Mouse (Mus musculus) cerebellum, adult 11-12 months (tissue): ENCODE results near the gene Btn2a2.

ENCODE experiments used
- DNase-seq: peaks from one replicate; pipeline ENCODE4 v3.0.0; 2022

Btn2a2 gene

DNA sequence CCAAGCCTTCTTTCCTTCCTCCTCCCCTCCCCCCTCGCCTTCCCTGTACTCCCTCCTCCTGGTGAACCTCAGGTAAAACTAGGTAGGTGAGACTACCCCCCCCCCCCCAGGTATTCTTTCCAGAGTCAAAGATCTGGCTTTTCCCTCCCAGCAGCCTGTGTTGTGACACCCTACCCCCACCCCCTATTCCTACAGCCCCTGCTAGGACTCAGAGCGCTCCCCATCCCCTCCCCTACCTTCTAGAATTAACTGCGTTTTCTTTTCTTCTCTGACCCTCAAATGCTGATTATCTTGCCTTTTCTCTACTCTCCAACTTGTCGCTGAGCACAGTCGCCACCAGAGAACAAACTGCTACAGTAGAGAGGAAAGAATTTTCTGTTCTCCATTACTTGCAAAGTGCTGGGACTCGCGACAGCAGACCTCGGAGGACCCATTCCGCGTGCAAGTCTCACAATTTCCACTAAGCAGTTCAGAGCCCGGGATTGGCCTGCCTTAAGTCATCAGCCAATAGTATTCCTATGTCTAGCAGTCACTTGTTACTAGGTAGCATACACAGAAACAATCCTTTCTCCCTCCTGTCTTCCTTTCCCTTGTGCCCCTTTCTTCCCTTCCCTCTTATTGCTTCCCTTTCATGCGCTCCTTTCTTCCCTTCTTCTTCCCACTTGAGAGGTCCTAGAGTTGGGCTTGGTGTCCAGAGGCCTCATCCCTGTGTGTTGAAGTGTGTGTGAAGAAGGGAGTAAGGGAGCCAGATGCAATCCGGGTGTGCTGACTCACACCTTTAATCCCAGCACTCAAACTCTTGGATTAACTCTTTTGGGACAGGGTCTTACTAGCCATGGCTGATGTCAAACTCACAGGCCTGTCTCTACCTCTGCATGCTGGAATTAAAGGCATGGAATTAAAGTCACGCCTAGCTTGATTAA lies at the start of gene Btn2a2:
Gene Btn2a2, minus strand, starts transcription at position 458 of the 923 bp plus-strand sequence.
- peak; percentile 27 for DNase-seq

GRCm38 (mm10) chr13:23538249-23538648 lies 49.6 kb upstream of the Btn2a2 start:
- no peak for DNase-seq

DNA sequence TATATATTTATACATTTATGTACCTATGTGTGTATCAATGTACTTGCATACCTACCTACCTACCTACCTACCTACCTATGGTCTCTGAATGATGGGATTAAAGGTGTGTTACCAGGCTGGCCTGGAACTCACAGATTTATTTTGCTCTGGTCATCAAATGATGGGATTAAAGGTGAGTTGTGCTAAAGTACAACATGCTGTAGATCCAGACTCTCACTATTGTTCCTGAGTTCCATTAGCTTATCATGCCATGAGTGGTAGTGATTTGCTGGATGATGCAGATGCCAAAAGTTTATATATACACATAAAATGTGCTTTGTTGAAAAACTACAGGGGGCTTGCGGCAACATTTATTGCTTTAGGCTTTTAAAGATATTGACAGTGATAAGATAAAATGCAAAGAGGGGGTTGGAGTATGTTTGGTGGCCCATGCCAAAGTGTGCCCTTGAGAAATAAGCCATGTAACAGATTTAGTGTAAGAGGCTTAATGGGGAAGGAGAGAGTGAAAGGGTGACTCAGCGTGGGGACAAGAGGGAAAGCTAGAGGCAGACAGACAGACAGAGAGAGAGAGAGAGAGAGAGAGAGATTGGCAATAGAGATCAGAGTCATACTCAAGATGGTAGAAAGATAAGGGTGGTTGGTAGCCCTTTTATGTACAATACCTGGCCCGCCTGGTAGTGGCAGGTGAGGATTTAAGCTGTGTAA lies 48.5 kb upstream of the Btn2a2 start:
- no peak for DNase-seq

DNA sequence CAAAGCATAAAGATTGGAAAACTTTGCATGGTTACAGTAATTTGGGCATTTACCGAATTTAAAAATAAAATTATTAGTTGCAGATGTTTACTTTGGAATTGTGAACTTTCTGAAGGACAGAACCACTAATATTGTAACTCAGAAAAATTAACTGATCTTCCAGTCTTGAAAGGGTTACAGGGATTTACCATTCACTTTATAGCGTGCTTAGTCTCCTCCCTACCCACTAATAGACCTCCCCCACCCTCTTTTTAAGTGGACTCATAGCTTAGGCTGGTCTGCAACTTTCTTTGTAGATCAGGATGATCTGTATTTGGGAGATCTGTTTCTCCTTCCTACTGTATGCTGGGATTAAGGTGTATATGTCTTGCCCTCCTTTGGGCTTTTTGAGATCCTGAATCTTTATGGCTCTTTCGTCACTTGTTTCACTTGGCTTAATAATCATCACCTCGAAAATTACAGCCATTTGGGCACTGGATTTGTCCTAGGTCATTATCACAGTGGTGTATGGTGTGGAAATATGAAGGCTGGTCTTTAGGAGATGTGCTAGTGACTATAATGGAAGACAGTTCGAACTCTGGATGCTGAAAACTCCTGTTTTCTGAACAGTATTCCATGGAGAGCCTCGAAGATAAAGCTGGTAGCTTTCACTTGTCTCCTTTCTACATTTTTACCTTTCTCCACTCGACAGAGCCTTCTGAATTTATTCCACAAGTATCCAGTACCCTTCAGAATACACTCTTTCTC lies 47.6 kb upstream of the Btn2a2 start:
- DNase-seq: no peak

DNA sequence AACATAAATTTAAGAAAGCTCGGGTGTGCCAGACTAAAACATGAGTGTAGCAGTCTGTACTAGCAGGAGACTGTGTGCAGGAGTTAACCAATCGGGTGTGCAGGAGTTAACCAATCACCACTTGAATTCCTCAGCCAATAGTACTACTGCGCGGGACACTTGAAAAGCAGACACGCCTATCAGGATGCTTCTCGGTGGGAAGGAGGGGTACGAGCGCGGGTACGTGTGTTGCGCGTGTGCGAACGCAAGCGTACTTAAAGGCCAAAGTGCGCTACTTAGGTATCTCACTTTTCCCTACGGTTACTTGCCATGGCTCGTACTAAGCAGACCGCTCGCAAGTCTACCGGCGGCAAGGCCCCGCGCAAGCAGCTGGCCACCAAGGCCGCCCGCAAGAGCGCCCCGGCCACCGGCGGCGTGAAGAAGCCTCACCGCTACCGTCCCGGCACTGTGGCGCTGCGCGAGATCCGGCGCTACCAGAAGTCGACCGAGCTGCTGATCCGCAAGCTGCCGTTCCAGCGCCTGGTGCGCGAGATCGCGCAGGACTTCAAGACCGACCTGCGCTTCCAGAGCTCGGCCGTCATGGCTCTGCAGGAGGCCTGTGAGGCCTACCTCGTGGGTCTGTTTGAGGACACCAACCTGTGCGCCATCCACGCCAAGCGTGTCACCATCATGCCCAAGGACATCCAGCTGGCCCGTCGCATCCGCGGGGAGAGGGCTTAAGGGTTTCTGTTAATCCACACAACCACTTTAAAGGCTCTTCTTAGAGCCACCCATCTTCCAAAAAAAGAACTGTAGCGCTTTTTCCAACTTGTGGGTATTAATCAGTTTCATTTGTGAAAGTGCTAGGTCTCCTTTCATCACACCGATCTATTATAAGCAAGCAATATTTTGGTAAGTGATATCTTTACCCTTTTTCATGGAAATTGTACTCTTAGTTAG lies 46.7 kb upstream of the Btn2a2 start, which contains the start of gene Hist1h3g:
Gene Hist1h3g, plus strand, starts transcription at position 286 of the 939 bp plus-strand sequence.
- DNase-seq: peak; percentile 84

DNA sequence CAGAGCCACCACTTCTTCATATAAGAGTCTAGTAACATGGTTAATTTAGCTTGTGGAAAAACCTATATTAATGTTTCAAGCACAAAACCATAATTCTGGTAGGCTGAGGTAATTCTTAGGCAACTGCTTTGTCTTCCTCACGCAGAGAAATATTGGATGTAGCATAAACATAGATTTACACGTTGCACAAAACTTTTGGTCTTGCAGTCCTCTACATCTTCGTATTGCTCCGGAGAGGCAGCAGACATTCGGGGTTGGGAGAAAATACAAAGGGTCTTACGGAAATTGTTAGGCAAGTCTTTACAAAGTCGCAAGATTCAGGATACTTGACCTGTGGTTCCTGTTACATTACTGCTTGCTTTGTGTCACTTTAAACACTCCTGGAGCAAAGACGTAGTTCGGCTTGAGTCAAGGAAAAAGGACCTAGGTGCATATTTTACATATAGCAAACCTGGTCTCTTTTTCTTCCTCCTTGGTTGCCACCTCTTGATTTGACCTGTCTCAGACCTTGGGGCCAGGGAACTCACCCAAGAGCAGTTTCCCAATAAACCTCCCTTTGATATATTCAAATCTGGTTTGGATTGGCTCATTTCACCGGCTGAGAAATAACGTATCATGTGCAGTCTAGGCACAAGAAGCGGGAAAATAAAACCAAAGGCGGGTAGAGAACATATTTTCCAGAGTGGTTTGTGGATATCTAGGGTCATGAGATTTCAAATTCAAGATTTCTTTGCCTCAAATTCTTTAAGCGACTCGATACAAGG lies 45.9 kb upstream of the Btn2a2 start:
- DNase-seq: no peak

GRCm38 (mm10) chr13:23533560-23534367 lies 45.1 kb upstream of the Btn2a2 start, which contains the start of gene Hist1h2af:
TSS of gene Hist1h2af (plus strand) at chr13:23533906.
- peak; percentile 76 for DNase-seq

DNA sequence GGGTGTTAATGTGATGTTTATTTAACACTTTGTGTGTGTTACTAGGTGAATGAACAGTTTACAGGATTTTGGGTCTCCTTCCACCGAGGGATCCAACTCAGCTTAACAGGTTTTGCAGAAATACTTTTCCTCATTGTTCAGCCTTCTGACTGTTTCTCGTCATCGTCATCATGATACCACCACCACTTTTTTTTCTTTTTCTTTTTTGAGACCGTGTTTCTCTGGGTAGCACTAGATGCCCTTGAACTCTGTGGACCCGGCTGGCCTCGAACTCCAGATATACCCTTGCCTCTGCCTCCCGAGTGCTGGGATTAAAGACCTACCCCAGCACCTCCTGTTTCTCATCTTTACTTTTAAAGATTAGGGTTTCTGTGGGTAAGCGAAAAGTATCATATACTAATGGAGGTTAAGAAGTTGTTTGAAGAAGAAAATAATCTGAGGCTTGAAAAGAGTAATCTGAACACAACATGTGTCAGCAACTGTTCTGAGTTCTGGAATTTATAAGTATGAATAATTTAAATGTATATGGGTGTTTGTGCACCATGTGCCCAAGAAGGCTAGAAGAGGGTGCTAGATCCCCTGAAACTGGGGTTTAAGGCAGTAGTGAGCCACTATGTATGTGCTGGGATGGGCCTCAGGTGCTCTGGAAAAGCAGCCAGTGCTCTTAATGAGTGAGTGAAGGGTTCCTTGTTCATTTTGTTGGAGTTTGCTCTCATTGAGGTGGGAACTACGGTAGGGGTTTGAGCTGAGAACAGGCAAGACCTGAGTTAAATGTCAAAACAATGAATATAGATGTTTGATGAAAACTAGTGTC lies 43.8 kb upstream of the Btn2a2 start:
- DNase-seq: no peak

DNA sequence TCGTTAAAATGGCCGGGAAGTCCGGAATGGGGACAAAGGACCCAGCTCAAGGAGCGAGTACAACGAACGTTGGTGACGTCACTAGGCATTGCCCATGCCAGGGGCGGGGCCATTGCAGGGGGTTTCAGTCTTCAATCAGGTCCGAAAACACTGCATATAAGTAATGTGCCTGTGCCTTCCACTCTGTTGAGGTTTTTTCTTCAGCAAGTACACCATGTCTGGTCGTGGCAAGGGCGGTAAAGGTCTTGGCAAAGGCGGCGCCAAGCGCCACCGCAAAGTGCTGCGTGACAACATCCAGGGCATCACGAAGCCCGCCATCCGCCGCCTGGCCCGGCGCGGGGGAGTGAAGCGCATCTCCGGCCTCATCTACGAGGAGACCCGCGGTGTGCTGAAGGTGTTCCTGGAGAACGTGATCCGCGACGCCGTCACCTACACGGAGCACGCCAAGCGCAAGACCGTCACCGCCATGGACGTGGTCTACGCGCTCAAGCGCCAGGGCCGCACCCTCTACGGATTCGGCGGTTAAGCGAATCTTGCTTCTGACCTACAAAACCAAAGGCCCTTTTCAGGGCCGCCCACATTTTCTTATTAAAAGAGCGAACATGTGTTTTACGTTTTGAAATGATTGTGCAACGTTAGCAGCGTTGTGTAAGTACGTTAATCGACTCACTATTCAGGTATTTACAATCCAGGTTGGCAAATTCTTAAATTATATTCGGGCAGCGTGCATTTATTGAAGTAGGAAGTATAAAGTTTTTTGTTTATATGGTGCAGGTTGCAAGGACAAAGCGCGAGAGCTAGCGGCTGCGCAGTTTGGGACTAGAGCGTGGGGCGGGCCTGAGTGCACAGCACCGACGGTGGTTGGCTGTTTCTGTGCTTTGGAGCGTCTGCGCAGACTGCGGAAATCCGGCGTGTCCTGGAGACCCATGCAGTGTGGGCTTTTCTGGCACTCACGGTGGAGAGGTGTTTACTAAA lies 42.5 kb upstream of the Btn2a2 start, which contains the start of gene Hist1h4h:
Gene Hist1h4h, plus strand, starts transcription at position 150 of the 975 bp plus-strand sequence.
- DNase-seq: peak; percentile 98

DNA sequence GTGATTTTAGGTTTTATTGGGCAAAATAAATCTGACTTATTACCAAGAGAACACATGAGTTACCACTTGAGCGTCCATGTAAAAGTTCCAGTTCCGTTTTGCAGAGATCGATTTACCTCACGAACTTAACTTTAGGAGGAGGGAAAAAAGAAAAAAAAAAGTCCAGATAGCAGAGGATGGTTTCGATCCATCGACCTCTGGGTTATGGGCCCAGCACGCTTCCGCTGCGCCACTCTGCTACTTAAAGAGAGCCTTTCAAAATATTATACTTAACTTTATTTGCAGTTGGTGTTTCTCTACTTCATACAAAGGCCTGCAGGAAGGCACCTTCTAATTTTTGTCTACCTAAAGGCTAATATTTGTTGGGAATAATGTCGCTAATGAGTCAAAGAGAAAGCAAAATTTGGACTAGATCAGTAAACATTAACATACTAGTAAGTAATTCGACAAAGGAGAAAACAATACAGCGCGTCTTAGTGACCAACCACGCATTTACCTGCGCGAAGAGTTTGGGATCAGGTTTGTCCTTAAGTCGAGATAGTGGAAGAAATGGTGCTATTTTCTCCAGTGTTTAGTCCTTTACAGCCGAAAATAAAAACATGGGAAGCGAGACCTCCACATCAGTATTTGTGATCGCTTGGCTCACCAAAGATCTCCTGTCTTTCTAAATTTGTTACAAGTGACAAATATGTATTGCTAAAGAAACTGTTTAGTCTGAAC lies 41.7 kb upstream of the Btn2a2 start:
- peak; percentile 55 for DNase-seq

- DNase-seq: no peak
These were observed 41.0 kb upstream of the Btn2a2 start for GRCm38 (mm10) chr13:23529480-23530165.

DNA sequence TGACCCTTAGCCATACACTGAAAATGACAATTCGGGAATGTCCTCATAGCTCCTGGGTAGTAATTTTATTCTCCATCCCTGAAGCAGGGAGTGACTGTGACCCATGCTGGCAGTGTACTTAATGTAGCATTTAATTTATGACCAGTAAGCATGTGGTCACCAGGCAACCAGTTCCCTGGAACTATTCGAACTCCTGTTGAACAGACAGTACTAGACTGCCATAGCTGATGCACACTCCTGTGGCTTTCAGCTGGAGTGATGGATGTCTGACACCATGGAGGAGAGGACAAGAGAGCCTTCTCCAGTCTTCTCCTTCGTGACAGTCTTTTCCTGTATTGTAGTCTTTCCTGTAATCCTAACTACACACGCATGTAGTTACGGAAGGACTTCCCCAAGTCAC lies 40.3 kb upstream of the Btn2a2 start:
- no peak for DNase-seq

GRCm38 (mm10) chr13:23526312-23526711 lies 37.7 kb upstream of the Btn2a2 start:
- peak; percentile 84 for DNase-seq

DNA sequence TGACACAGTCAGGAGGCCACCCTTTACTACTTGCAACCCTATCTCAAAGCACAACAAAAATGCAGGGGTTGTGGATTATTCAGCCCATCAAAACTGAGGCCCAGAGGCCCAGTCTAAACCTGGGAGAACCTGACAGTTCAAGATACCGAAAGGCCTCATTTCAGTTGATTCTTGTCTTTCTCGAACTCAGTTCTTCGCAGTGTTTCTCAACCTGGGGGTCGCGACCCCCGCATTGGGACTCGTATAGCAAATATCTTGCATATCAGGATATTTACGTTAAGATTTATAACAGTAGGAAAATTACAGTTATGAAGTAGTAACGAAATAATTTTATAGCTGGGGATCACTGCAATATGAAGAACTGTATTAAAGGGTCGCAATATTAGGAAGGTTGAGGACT lies 37.2 kb upstream of the Btn2a2 start:
- no peak for DNase-seq

DNA sequence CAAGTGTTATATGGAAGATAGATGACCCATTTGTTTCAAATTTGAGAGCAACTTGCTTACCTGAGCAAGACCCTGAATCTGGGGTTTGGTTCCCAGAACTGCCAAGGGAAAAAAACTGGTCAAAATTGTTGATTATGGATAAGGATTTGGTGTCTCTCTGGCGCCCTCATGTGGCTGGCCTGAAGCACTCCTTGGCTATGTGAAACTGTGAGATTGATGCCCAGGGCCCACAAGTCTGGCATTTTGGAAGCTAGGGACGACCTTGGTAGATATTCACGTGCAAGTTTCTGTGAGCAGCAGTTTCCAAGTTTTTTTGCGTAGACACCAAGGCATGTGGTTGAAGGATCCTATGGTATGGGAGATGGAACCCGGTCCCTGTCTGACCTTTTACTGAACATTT lies 36.0 kb upstream of the Btn2a2 start:
- peak; percentile 64 for DNase-seq

DNA sequence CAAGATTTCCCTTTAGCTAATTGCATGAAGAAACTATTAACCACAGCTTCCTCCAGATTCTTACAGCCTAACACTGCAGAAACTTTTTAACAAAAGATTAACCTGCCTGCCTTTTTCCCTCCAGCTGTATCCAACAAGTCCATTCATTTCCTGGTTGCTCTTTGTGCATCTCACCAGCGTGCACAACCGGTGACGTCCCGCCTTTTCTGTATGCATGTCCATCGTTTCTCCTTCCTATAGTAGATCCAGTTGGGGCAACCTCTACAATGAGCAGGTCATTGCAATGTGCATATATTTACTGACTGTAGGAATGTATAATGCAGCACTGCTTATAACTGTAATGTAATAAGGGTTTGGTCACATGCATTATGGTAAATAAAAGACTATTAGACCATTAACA lies 35.3 kb upstream of the Btn2a2 start:
- no peak for DNase-seq

GRCm38 (mm10) chr13:23521703-23522102 lies 33.0 kb upstream of the Btn2a2 start:
- DNase-seq: peak; percentile 73
